Mouse (Mus musculus): ENCODE data around the gene Ypel4. TPM values are rescaled to one million over a fixed set of nuclear protein-coding genes. Genes with fewer than 3 reads are reported as not detected.

The Ypel4 gene
- polyA plus RNA-seq, 1 experiment from 2014 or later = 7.4 TPM

DNA sequence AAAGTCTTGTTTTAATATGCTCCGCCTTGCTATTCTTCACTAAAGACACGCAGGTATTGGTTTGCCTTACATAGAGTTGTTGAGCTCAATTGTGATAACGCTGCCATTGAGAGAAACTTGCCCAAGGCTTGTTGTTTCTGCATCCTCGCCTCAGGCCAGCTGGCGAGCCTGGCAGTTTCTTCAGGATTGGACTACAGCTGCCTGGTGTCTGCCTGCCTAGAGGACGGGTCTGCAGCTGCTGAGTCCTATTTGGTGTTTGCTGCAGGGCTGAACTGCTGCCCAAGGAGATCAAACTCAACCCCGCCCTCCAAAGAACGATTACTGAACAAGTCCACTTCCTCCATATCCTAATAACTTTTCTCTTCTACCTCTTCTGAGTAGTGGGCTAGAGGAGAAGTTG is 26.9 kb downstream of the Ypel4 start:
- no peak overlapping the region for H3K9ac ChIP-seq (ENCODE audit: low read length)
- H3K27ac ChIP-seq (replicated peaks; ENCODE audit: low read depth, low read length) = no peak overlapping the region
- 75% methylated on average over 8 of the region's 8 CpGs for WGBS
- no peak overlapping the region for H3K4me2 ChIP-seq (ENCODE audit: low read depth, severe bottlenecking)
- no peaks in the 10 kb centered on the region for H3K36me3 ChIP-seq (ENCODE audit: control insufficient read depth, insufficient read depth, low read length)
- DNase-seq (ENCODE audit: low spot score) = no peak
- no peak overlapping the region for H3K4me3 ChIP-seq (ENCODE audit: low read depth, low read length)
- H3K9me3 ChIP-seq (ENCODE audit: control insufficient read depth, low read length) = no peaks in the 10 kb centered on the region
- no peak for ATAC-seq (ENCODE audit: insufficient number of reproducible peaks, low FRiP score, low TSS enrichment, low read depth)
- no peaks in the 10 kb centered on the region for H3K27me3 ChIP-seq (ENCODE audit: control insufficient read depth, insufficient read depth, low read length)
- H3K4me1 ChIP-seq (ENCODE audit: control insufficient read depth, insufficient read depth, low read length) = no peaks in the 10 kb centered on the region

DNA sequence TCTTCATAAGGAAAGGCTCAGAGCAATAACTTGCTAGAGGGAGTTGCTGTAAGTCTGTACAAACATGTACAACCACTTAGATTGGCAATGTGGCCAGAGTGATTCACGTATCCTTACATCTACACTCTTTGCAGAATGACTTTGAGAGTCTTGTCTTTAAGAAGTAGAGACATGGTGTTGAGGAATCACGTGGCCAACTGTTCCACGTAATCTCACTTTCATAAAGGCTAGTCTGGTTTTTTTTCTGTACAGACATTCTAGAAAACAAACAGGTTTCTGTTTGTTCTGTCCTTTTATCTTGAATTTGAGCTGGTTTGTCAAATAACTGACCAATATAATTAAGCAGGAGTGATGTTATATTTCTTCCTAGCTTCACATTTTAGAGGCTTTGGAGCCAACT is 27.5 kb downstream of the Ypel4 start:
- DNase-seq (ENCODE audit: low spot score) (no peak), ATAC-seq (ENCODE audit: insufficient number of reproducible peaks, low FRiP score, low TSS enrichment, low read depth) (no peak)
- Histone ChIP-seq H3K9me3 (ENCODE audit: control insufficient read depth, low read length) (no peaks in the 10 kb centered on the region), H3K4me2 (ENCODE audit: low read depth, severe bottlenecking) (no peak overlapping the region), H3K36me3 (ENCODE audit: control insufficient read depth, insufficient read depth, low read length) (no peaks in the 10 kb centered on the region), H3K27me3 (ENCODE audit: control insufficient read depth, insufficient read depth, low read length) (no peaks in the 10 kb centered on the region), H3K4me1 (ENCODE audit: control insufficient read depth, insufficient read depth, low read length) (no peaks in the 10 kb centered on the region), H3K4me3 (ENCODE audit: low read depth, low read length) (no peak overlapping the region), H3K27ac (replicated peaks; ENCODE audit: low read depth, low read length) (no peak overlapping the region), H3K9ac (ENCODE audit: low read length) (no peak overlapping the region)
- 84% methylated on average over 3 of the region's 3 CpGs for WGBS

DNA sequence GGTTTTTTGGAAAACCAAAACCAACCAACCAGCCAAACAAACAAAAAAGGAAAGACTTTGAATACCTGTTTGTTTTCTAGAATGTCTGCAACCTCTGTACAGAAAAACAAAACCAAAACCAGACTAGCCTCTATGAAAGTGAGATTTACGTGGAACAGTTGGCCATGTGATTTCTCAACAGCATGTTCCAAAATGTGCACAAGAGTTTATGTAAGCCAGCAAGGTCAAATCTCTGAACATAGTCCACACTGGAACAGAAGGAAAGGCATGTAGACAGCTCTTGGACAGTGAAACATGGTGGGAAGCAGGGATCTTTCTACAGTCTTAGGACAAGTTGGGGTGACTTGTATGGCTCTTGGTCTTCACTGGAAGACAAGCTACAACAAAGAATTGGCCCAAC is 28.0 kb downstream of the Ypel4 start:
- DNase-seq (ENCODE audit: low spot score) = no peak
- H3K36me3 ChIP-seq (ENCODE audit: control insufficient read depth, insufficient read depth, low read length) = no peaks in the 10 kb centered on the region
- no peak for ATAC-seq (ENCODE audit: insufficient number of reproducible peaks, low FRiP score, low TSS enrichment, low read depth)
- no peak overlapping the region for H3K9ac ChIP-seq (ENCODE audit: low read length)
- no peaks in the 10 kb centered on the region for H3K27me3 ChIP-seq (ENCODE audit: control insufficient read depth, insufficient read depth, low read length)
- no peak overlapping the region for H3K27ac ChIP-seq (replicated peaks; ENCODE audit: low read depth, low read length)
- 92% methylated on average over 1 of the region's 1 CpGs for WGBS
- no peak overlapping the region for H3K4me2 ChIP-seq (ENCODE audit: low read depth, severe bottlenecking)
- H3K4me1 ChIP-seq (ENCODE audit: control insufficient read depth, insufficient read depth, low read length) = no peaks in the 10 kb centered on the region
- no peaks in the 10 kb centered on the region for H3K9me3 ChIP-seq (ENCODE audit: control insufficient read depth, low read length)
- H3K4me3 ChIP-seq (ENCODE audit: low read depth, low read length) = no peak overlapping the region

DNA sequence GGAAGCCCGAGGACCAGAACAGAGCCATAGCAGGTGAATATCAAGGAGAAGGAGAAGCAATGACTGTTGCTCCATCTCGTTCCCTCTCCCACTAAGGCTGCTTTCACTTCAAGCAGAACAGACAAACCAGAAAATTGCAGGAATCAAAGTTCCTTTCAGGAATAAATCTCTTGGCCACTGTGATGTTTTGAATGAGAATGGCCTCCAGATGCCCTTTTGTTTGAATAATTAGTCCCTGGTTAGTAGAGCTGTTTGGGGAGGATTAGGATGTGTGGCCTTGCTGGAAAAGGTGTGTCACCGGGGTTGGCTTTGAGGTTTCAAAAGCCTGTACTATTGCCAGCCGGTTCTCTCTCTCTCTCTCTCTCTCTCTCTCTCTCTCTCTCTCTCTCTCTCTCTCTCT is 28.4 kb downstream of the Ypel4 start:
- no peak overlapping the region for H3K4me3 ChIP-seq (ENCODE audit: low read depth, low read length)
- WGBS = 68% methylated on average over 4 of the region's 4 CpGs
- ATAC-seq (ENCODE audit: insufficient number of reproducible peaks, low FRiP score, low TSS enrichment, low read depth) = no peak
- no peaks in the 10 kb centered on the region for H3K4me1 ChIP-seq (ENCODE audit: control insufficient read depth, insufficient read depth, low read length)
- H3K4me2 ChIP-seq (ENCODE audit: low read depth, severe bottlenecking) = no peak overlapping the region
- no peak for DNase-seq (ENCODE audit: low spot score)
- H3K27ac ChIP-seq (replicated peaks; ENCODE audit: low read depth, low read length) = no peak overlapping the region
- no peaks in the 10 kb centered on the region for H3K27me3 ChIP-seq (ENCODE audit: control insufficient read depth, insufficient read depth, low read length)
- no peak overlapping the region for H3K9ac ChIP-seq (ENCODE audit: low read length)
- H3K36me3 ChIP-seq (ENCODE audit: control insufficient read depth, insufficient read depth, low read length) = no peaks in the 10 kb centered on the region
- no peaks in the 10 kb centered on the region for H3K9me3 ChIP-seq (ENCODE audit: control insufficient read depth, low read length)

DNA sequence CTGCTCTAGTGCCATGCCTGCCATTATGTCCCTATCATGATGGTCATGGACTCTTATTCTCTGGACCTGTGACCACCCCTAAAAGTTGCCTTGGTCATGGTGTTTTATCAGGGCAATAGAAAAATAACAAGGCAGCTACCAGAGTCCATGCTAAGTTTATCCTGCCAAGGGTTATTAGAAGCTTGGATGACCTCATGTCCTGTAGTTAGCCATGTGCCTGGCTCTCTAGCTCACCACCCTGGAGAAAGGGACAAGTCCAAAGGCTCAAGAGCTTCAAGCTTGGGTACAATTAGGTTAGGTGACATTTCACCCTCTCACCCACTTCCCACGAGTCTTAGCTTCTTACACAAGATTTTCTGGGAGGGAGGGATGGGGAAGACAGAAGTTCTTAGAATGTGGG is 29.0 kb downstream of the Ypel4 start:
- 56% methylated on average over 1 of the region's 1 CpGs for WGBS
- no peak overlapping the region for H3K4me2 ChIP-seq (ENCODE audit: low read depth, severe bottlenecking)
- no peak for ATAC-seq (ENCODE audit: insufficient number of reproducible peaks, low FRiP score, low TSS enrichment, low read depth)

DNA sequence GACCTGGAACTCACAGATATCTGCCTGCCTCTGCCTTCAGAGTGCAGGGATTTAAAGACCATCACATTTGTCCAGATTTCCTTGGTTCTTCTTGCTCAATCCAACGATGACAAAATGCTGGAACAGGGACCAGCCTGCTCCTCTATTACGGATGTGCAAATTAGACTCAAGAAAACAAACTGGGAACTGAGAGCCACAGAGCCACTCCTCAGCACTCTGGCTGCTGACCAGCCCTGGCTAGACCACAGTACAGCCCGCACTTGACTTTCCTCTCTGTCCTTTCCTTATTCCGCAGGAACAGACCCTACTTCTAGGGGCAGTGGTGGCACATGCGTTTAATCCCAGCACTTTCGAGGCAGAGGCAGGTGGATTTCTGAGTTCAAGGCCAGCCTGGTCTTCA is 36.6 kb downstream of the Ypel4 start:
- H3K27me3 ChIP-seq (ENCODE audit: control insufficient read depth, insufficient read depth, low read length) = no peaks in the 10 kb centered on the region
- WGBS = 79% methylated on average over 6 of the region's 6 CpGs
- DNase-seq (ENCODE audit: low spot score) (no peak), ATAC-seq (ENCODE audit: insufficient number of reproducible peaks, low FRiP score, low TSS enrichment, low read depth) (no peak)
- H3K36me3 ChIP-seq (ENCODE audit: control insufficient read depth, insufficient read depth, low read length) = no peaks in the 10 kb centered on the region
- no peak overlapping the region for H3K27ac ChIP-seq (replicated peaks; ENCODE audit: low read depth, low read length)
- H3K4me2 ChIP-seq (ENCODE audit: low read depth, severe bottlenecking) = no peak overlapping the region
- H3K9ac ChIP-seq (ENCODE audit: low read length) = no peak overlapping the region
- H3K4me1 ChIP-seq (ENCODE audit: control insufficient read depth, insufficient read depth, low read length) = peaks cover 4% of the 10 kb centered on the region; the same call in 1 of the 2 replicates
- no peak overlapping the region for H3K4me3 ChIP-seq (ENCODE audit: low read depth, low read length)
- H3K9me3 ChIP-seq (ENCODE audit: control insufficient read depth, low read length) = no peaks in the 10 kb centered on the region

More for the DNA sequence above, 29.0 kb downstream of the Ypel4 start:
- no peak overlapping the region for H3K4me3 ChIP-seq (ENCODE audit: low read depth, low read length)
- no peaks in the 10 kb centered on the region for H3K9me3 ChIP-seq (ENCODE audit: control insufficient read depth, low read length)
- H3K9ac ChIP-seq (ENCODE audit: low read length) = no peak overlapping the region
- DNase-seq (ENCODE audit: low spot score) = no peak
- no peaks in the 10 kb centered on the region for H3K4me1 ChIP-seq (ENCODE audit: control insufficient read depth, insufficient read depth, low read length)
- H3K27me3 ChIP-seq (ENCODE audit: control insufficient read depth, insufficient read depth, low read length) = no peaks in the 10 kb centered on the region
- no peaks in the 10 kb centered on the region for H3K36me3 ChIP-seq (ENCODE audit: control insufficient read depth, insufficient read depth, low read length)
- H3K27ac ChIP-seq (replicated peaks; ENCODE audit: low read depth, low read length) = no peak overlapping the region

DNA sequence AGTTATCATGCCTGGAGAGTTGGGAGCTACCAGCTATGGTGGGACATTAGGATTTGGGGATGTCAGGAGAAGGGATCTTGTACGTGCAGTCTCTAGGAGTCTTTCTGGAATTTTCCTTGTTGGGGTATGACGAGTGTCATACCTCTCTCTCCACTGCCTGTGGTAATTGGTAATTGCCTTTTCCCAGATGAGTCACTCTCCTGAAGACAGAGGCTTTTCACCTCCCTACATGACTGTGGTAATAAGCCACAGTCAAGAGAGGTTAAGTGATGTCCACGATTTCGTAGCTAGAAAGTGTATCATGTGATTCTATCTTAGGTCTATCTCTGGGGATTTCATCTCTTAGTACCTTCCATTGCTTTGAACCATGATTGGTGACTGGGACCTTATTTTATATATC is 38.6 kb downstream of the Ypel4 start:
- WGBS = 88% methylated on average over 4 of the region's 4 CpGs
- Histone ChIP-seq H3K27ac (replicated peaks; ENCODE audit: low read depth, low read length) (no peak overlapping the region), H3K4me1 (ENCODE audit: control insufficient read depth, insufficient read depth, low read length) (peaks cover 4% of the 10 kb centered on the region; the same call in 1 of the 2 replicates), H3K9ac (ENCODE audit: low read length) (no peak overlapping the region), H3K4me2 (ENCODE audit: low read depth, severe bottlenecking) (no peak overlapping the region), H3K4me3 (ENCODE audit: low read depth, low read length) (no peak overlapping the region), H3K27me3 (ENCODE audit: control insufficient read depth, insufficient read depth, low read length) (no peaks in the 10 kb centered on the region), H3K36me3 (ENCODE audit: control insufficient read depth, insufficient read depth, low read length) (no peaks in the 10 kb centered on the region), H3K9me3 (ENCODE audit: control insufficient read depth, low read length) (no peaks in the 10 kb centered on the region)
- ATAC-seq (ENCODE audit: insufficient number of reproducible peaks, low FRiP score, low TSS enrichment, low read depth) (no peak), DNase-seq (ENCODE audit: low spot score) (no peak)

DNA sequence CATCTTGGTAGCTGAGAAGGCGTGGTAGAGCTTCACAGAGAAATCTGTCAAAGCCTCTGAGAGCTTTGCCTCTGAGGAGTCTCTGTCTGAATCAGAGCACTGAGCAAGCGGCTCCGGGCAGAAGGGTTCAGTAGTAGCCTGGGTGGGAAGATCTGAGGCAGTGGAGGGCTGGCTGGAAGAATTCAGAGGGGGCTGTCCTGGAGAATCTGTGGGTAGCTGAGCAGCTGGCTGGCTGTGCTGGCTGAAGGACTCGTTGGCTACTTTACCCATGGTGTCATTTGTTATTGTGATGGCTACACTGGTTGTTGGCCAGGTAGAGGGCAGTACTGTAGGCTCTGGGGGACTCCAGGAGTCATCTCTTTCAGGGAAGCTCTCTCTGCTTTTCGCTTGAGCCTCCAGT is 39.3 kb downstream of the Ypel4 start:
- no peak overlapping the region for H3K27ac ChIP-seq (replicated peaks; ENCODE audit: low read depth, low read length)
- no peaks in the 10 kb centered on the region for H3K36me3 ChIP-seq (ENCODE audit: control insufficient read depth, insufficient read depth, low read length)
- 77% methylated on average over 5 of the region's 5 CpGs for WGBS
- no peak for ATAC-seq (ENCODE audit: insufficient number of reproducible peaks, low FRiP score, low TSS enrichment, low read depth)
- H3K4me1 ChIP-seq (ENCODE audit: control insufficient read depth, insufficient read depth, low read length) = peaks cover 4% of the 10 kb centered on the region; the same call in 1 of the 2 replicates
- H3K4me2 ChIP-seq (ENCODE audit: low read depth, severe bottlenecking) = no peak overlapping the region
- no peak for DNase-seq (ENCODE audit: low spot score)
- H3K4me3 ChIP-seq (ENCODE audit: low read depth, low read length) = no peak overlapping the region
- H3K27me3 ChIP-seq (ENCODE audit: control insufficient read depth, insufficient read depth, low read length) = no peaks in the 10 kb centered on the region
- no peak overlapping the region for H3K9ac ChIP-seq (ENCODE audit: low read length)
- no peaks in the 10 kb centered on the region for H3K9me3 ChIP-seq (ENCODE audit: control insufficient read depth, low read length)

DNA sequence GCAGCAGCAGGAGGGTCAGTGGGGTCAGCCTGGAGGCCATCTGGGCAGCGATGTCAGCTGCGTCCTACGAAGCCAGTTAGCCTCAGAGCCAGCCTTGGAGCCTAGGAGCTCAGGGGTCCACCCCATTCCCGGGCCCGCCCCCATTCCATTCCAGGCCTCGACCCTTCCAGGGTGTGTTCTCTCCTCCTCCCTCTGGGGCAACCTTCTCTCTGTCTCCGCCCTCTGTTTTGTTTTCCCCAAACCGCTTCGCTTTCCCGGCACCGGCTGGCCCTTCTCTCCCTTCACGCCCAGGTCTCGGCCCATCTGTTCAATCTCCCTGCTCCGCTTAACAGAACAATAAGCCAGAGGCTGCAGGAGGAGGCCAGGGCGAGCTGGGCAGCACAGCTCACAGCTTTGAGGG is 40.9 kb downstream of the Ypel4 start:
- Histone ChIP-seq H3K36me3 (ENCODE audit: control insufficient read depth, insufficient read depth, low read length) (no peaks in the 10 kb centered on the region), H3K9me3 (ENCODE audit: control insufficient read depth, low read length) (no peaks in the 10 kb centered on the region), H3K27ac (replicated peaks; ENCODE audit: low read depth, low read length) (no peak overlapping the region), H3K4me2 (ENCODE audit: low read depth, severe bottlenecking) (peak overlapping the region; percentile 33), H3K4me1 (ENCODE audit: control insufficient read depth, insufficient read depth, low read length) (peaks cover 4% of the 10 kb centered on the region; the same call in 1 of the 2 replicates), H3K27me3 (ENCODE audit: control insufficient read depth, insufficient read depth, low read length) (no peaks in the 10 kb centered on the region), H3K4me3 (ENCODE audit: low read depth, low read length) (peak overlapping the region; percentile 6; the same call in 1 of the 2 replicates), H3K9ac (ENCODE audit: low read length) (peak overlapping the region; percentile 9; the same call in 1 of the 2 replicates)
- peak; percentile 94 for ATAC-seq (ENCODE audit: insufficient number of reproducible peaks, low FRiP score, low TSS enrichment, low read depth)
- peak; percentile 78 for DNase-seq (ENCODE audit: low spot score)
- WGBS = 2% methylated on average over 14 of the region's 15 CpGs

Data from limb, embryonic 11.5 days (tissue).